Mouse (Mus musculus) layer of hippocampus, adult 2 months (tissue): ENCODE measurements around the gene Gmeb1. TPM values are rescaled to one million over a fixed set of nuclear protein-coding genes. Genes with fewer than 3 reads are reported as not detected.
"Not testable (repeated sequence)": the region's sequence is repeated elsewhere in the genome, so short reads cannot be mapped to it uniquely, and the experiment has no call there.

Source experiments
- DNase-seq, 2 experiments: peaks; one replicate each; pipeline ENCODE4 v3.0.0; 2022; ENCODE audit warnings: low spot score in 2 of 2
- H3K27ac ChIP-seq: fragments of 200-600 bp; 2 replicates; pipeline ENCODE4 v1.8.1; 2022
- H3K4me3 ChIP-seq: fragments of 200-600 bp; 2 replicates; pipeline ENCODE4 v1.8.1; 2022; ENCODE audit warnings: mild to moderate bottlenecking
- CTCF ChIP-seq: fragments of 200-600 bp; conservative IDR thresholded peaks from 2 replicates; pipeline ENCODE4 v1.8.1; 2022; ENCODE audit warnings: antibody characterized with exemption, mild to moderate bottlenecking, moderate library complexity
- total RNA-seq, 2 experiments: library from RNA; stranded (reverse); gene quantifications; 2 replicates each; pipeline ENCODE4 v1.2.3; 2021

Gmeb1 gene
- total RNA-seq, 2 experiments from 2014 or later = 25.2 to 28.3 TPM

DNA sequence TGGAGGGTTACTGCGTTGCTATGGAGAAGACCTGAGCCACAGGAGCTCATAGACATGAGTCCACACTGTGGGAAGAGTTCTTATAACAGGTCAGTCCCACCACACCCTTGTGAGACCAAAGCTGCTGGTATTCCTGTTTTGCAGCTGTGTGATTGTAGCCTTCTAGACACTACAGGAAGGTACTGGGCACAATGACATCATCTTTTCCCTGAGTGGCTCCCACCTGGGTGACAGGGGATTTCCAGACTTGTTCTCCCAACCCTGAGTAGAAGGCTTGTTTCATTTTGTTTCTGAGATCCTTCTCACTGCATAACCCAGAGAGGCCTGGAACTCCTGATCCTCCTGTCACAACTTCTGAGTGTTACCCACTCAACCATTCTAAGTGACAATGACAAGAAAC lies 38.4 kb upstream of the Gmeb1 start:
- DNase-seq = no peak
- no peak overlapping the region for H3K27ac ChIP-seq
- H3K4me3 ChIP-seq = no peak overlapping the region
- TF ChIP-seq CTCF = no peak

DNA sequence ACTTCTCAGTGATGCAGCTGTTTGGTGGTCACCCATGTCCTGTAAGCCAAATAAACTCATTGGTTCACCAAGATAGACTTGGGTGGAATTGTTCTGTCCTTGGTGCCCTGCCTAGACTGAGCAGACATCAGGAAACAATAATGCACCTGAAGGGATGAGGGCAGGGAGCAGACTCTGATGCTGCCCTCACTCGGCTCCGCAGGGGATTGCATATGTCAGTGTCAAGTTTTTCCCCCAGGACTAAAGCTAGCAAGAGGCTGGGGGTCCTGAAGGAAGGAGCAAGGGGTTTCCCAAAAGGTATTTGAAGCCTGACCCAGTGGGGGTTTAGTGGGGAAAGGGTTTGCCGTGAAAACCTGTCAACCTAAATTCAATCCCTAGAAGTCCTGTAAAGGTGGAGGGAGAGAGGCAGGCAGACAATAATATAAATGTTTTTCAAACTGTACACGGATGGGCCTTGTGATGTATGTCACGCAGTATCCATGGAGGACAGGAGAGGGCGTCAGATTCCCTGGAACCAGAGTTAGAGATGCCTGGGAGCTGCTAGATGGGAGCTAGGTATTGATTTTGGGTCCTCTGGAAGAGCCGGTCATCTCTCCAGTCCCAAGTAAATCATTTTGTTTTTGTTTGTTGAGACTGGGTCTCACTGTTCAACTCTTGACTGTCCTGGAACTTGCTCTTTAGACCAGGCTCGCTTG lies 34.4 kb upstream of the Gmeb1 start:
- Histone ChIP-seq H3K4me3 (no peak overlapping the region), H3K27ac (no peak overlapping the region)
- peak; percentile 53 for TF ChIP-seq CTCF
- no peak for DNase-seq

DNA sequence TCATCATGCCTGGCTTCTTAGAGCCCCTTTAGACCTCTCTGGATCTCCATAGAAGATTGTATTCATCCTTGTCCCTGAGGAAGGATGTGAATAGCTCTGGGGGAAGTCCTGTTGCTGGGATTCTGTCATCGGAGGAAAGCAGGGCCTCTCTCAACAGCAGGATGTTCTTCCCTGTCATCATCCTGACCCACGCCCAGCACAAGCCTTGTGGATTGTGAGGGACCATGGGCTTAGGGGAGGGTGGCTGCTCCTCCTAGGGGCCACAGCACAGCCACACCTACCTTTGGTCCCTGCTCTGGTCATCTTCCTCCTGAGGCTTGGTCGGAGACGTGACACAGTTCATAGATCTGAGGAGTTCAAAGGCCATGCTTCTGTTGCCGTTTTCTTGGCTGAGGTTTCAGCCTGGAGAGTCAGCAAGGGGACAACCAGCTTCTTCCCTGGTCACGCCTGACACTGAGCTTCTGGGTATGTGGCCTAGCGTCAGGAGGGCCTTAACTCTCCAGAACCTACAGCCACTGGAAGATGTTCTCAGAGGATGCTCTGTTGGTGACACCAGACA lies 32.4 kb upstream of the Gmeb1 start:
- TF ChIP-seq CTCF = no peak
- H3K4me3 ChIP-seq = no peak overlapping the region
- H3K27ac ChIP-seq = no peak overlapping the region
- DNase-seq = no peak

DNA sequence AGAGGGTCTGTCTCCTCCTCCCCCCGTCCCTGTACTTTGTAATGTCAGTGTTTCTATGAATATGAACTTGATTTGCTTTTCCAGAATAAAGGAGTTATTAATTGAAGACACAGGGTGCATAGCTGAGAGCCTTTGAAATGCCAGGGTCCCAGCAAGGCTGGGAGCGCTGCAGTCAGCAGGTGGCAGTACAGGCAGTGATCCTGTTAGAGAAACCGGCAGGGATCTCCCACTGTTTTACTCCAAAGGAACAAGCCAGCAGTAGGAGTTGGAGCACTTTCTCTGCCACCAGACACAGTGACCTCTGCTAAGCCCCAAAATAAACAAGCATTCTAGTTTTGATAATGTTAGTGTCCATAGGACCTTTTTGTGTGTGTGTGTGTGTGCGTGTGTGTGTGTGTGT lies 31.6 kb upstream of the Gmeb1 start:
- peak; percentile 86 for TF ChIP-seq CTCF
- peak in 1 of 2 experiments; percentile 49 for DNase-seq
- no peak overlapping the region for H3K4me3 ChIP-seq
- H3K27ac ChIP-seq = no peak overlapping the region

DNA sequence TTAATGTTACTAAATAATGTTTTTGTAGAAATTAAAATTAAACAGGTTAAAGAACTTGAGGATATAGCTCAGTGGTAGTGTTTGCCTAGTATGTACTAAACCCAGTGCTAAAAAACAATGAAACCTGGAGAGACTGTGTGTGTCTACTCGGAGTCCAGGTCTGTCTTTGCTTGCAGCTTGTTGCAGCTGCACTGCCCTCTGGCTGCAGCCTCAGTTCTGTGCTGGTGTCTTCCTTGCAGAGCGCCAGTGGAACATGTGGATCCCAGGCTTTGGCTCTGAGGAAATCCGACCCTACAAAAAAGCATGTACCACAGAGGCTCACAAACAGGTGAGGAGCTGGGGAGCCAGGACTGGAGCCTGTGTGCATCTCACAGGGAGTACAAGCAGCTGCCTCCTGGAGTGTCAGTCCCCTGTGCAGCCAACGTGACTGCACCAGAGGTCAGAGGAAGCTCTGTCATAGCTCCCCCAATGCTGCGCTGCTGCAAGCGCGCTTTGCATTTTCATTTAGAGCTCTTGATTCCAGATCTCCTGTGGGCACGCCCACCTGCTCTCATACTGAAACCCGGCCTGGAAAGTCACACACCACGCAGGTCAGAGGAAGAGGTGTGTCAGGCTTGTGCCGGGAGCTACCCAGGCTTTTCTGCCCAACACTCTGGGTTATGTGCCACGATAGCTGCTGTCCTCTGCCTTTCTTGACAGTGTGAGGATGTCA lies 30.4 kb upstream of the Gmeb1 start:
- H3K4me3 ChIP-seq = no peak overlapping the region
- DNase-seq = no peak
- peak; percentile 53 for TF ChIP-seq CTCF
- H3K27ac ChIP-seq = no peak overlapping the region

DNA sequence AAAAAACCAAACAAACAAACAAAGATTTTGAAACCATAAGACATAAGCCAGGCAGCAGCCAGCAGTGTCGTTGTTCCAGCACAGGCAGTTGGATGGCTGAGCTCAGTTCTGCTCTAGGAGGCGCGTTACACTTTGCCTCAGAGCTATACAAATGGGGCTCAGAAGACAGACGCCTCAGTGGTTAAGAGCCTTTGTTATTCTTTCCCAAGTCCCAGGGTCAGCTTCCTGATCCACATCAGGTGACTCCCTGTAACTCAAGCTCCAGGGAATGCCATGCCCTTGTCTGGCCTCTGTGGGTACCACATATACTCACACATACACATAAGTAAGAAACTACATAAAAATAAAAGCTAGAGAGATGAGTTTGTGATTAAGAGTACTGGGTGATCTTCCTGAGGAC lies 29.7 kb upstream of the Gmeb1 start:
- no peak for DNase-seq
- no peak overlapping the region for H3K4me3 ChIP-seq
- no peak overlapping the region for H3K27ac ChIP-seq
- TF ChIP-seq CTCF = no peak

DNA sequence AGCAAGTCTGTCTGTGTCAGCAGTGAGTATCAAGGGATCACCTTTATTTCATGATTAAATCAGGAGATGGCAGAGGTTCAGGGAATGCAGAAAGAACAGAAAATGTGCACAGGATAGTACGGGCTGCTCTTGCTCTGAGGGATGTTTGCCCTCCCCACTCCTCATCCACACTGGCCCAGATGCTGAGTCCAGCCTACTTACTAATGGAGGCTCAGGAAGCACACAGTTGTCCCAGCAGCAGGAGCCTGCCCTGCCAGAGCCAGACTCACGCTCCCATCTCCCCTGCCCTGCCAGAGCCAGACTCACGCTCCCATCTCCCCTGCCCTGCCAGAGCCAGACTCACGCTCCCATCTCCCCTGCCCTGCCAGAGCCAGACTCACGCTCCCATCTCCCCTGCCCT lies 27.4 kb upstream of the Gmeb1 start:
- H3K27ac ChIP-seq, H3K4me3 ChIP-seq, DNase-seq: not testable (repeated sequence)

DNA sequence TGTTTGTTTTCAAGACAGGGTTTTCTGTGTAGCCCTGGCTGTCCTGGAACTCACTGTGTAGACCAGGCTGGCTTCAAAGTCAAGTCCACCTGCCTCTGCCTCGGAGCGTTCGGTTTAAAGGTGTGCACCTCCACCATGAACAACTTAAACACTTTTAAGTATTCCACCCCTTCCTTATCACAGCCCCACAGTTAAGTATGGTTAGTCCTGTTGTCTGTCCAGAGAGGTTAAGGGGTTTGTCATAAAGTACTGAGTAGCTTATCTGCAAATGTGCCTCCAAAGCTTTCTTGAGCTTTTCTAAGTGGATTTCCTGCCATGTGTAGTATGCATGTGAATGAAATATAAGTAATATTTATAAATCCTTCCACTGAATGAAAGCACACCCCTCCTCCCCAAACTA lies 14.5 kb upstream of the Gmeb1 start:
- DNase-seq = no peak
- H3K27ac ChIP-seq = no peak overlapping the region
- H3K4me3 ChIP-seq = no peak overlapping the region
- TF ChIP-seq CTCF = no peak

DNA sequence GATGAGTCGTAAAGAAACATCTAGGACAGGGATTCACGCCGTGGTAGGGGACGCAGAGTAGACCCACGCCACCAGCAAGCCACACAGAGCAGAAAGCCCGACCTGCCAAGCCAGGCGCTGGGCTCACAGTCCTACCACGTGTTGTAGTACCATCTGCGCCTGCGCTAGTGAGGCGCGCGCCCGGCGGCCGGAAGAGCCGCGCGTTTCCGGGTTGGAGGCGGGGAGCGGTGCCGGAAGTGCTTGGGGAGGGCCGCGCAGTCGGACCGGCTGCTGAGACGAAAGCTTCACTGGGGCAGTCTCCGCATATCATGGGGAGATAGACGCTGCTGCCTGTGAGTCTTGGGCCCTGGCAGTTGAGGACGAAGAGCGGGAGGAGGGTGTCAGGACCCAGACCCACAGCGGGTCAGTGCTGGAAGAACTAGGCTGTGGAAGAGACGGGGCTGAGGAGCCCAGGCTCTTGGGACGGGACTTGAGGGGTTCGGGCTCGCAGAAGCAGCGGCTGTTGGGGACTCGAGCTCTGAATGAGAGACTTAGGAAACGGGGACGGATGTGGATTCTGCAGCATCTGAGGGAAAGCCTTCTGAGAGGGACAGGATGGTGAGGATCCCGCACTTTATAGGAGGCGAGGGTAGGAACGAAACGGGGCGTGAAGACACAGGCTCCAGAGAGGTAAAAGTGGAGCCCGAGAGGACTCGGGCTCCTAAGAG lies 12.9 kb upstream of the Gmeb1 start, which contains the start of gene Taf12:
Taf12 (plus strand) TSS at position 220 of the 707 bp plus-strand sequence.
- Histone ChIP-seq H3K4me3 (peak within 1 kb of the TSS; percentile 85), H3K27ac (peak within 1 kb of the TSS; percentile 95)
- no peak for TF ChIP-seq CTCF
- peak; percentile 90 for DNase-seq

DNA sequence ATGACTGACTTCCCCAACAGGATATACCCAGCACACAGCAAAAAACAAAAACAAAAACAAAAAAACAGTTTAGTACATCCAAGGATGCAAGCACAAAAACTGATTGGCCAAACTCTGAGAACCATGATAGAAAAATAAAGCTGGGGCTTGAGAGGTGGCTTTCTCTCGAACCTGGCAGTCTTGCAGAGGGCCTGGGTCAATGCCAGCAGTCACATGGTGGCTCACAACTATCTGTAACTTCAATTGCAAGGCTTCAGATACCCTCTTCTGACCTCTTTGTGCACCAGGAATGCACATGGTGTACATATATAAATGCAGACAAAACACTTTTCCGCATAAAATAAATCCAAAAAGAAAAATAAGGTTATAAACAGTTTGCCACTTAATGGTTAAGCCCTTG lies 11.8 kb upstream of the Gmeb1 start:
- peak overlapping the region; percentile 95 for H3K27ac ChIP-seq

DNA sequence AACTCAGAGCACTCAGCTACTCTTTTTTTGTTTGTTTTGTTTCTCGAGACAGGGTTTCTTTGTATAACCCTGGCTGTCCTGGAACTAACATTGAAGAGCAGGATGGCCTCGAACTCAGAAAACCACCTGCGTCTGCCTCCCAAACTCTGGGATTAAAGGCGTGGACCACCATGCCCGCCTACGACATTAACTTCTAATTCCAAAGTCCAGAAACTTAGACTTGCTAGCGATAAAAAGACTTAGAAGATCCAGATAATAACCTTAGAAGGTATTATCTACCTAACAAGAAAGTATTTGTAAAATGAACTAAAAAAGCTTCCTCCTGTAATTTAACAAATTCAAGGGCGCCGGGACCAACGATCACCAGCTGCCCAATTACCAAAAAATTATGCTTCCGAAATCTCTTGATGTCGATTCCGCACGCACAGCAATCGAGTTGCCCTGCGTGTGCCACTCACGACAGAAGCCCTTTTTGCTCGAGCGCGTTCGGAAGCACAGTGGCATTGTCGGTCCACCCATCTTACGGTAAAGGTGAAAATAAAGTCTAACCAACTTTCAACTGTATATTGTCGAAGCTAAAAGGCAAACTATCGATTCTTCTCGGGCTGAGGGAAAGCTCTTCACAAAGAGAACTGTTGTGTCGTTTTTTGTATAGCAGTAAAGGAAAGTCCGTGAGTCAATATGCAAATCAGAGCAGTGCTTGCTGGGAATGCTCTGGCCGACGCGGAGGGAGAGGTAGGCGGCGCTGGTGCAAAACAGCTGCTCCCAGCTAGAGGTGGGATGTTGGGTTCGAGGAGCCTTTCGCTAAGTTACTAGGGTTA lies 8.5 kb upstream of the Gmeb1 start:
- DNase-seq = peak; percentile 78 to 87
- peak; percentile 66 for TF ChIP-seq CTCF
- Histone ChIP-seq H3K27ac (peak overlapping the region; percentile 100), H3K4me3 (peak overlapping the region; percentile 38)

More for the DNA sequence above, 11.8 kb upstream of the Gmeb1 start:
- TF ChIP-seq CTCF = no peak
- no peak for DNase-seq
- peak overlapping the region; percentile 85 for H3K4me3 ChIP-seq
